Mouse (Mus musculus) cerebellum, adult (tissue): ENCODE results near the gene Ankrd65.

Experiments
- ATAC-seq: cut with Nextera tagmentation; 2 replicates; pipeline ENCODE4 v1.9.2; 2017; ENCODE audit warnings: mild to moderate bottlenecking, moderate library complexity, mixed read lengths; ENCODE audit not compliant: insufficient number of reproducible peaks, low FRiP score, low TSS enrichment

Gene Ankrd65

GRCm38 (mm10) chr4:155807841-155808240, 17.6 kb downstream of the Ankrd65 start:
- ATAC-seq, result no peak

GRCm38 (mm10) chr4:155811929-155812664, 21.9 kb downstream of the Ankrd65 start, which contains the start of gene Ccnl2:
TSS of gene Ccnl2 (plus strand) at chr4:155812489.
- ATAC-seq, result peak; percentile 97

- no peak for ATAC-seq
Observed at GRCm38 (mm10) chr4:155812665-155813181, 22.5 kb downstream of the Ankrd65 start.

GRCm38 (mm10) chr4:155817533-155817932, 27.3 kb downstream of the Ankrd65 start:
- ATAC-seq, result no peak

- ATAC-seq, result no peak
Observed at GRCm38 (mm10) chr4:155821025-155821424, 30.8 kb downstream of the Ankrd65 start.

- no peak for ATAC-seq
Observed at GRCm38 (mm10) chr4:155823443-155823842, 33.2 kb downstream of the Ankrd65 start.

- ATAC-seq, result no peak
Observed at GRCm38 (mm10) chr4:155829866-155830265, 39.6 kb downstream of the Ankrd65 start.

GRCm38 (mm10) chr4:155830596-155830995, 40.4 kb downstream of the Ankrd65 start:
- ATAC-seq, result no peak

GRCm38 (mm10) chr4:155831205-155831766, 41.0 kb downstream of the Ankrd65 start, which contains the start of gene Aurkaip1:
TSS of gene Aurkaip1 (plus strand) at chr4:155831272.
- peak; percentile 80 for ATAC-seq

GRCm38 (mm10) chr4:155831831-155832230, 41.6 kb downstream of the Ankrd65 start:
- no peak for ATAC-seq

- ATAC-seq, result no peak
Observed at GRCm38 (mm10) chr4:155832321-155832720, 42.1 kb downstream of the Ankrd65 start.

GRCm38 (mm10) chr4:155833234-155833633, 43.0 kb downstream of the Ankrd65 start:
- no peak for ATAC-seq

GRCm38 (mm10) chr4:155833836-155834235, 43.6 kb downstream of the Ankrd65 start:
- no peak for ATAC-seq

GRCm38 (mm10) chr4:155837404-155838010, 47.3 kb downstream of the Ankrd65 start:
- no peak for ATAC-seq

GRCm38 (mm10) chr4:155838187-155839153, 48.2 kb downstream of the Ankrd65 start:
- no peak for ATAC-seq

- no peak for ATAC-seq
Observed at GRCm38 (mm10) chr4:155839483-155839910, 49.3 kb downstream of the Ankrd65 start, which contains the start of gene Mxra8. TSS of gene Mxra8 (plus strand) at chr4:155839680.

GRCm38 (mm10) chr4:155840076-155841002, 50.1 kb downstream of the Ankrd65 start:
- ATAC-seq, result no peak

GRCm38 (mm10) chr4:155841003-155841454, 50.8 kb downstream of the Ankrd65 start:
- ATAC-seq, result no peak
